9 mouse cellular contexts compared by ENCODE assay signal in genomic region chrX:166477393-166477792, GRCm38 (mm10). TPM values are rescaled to one million over a fixed set of nuclear protein-coding genes. Genes with fewer than 3 reads are reported as not detected.
DNase-seq lines count a peak whose midpoint lies in the region; ATAC-seq and TF ChIP-seq lines count a peak whose summit lies in the region.
"Had no signal": no experiment of that assay in that cellular context is flagged by ENCODE, and none has a peak within 500 bp of the region (broad histone marks: within the 10 kb centered on the region; RNA-seq: fewer than 3 reads in every experiment).

No protein-coding gene starts in this region.

- H3K27me3 ChIP-seq in forebrain, embryonic 10.5 days (ENCODE audit: poor library complexity, severe bottlenecking) = peaks cover 71% of the 10 kb centered on the region
- no peaks in the 10 kb centered on the region; the same call in 1 of the 2 replicates for H3K27me3 ChIP-seq in forebrain, embryonic 11.5 days (ENCODE audit: control insufficient read depth, insufficient read depth, low read length)
- H3K27me3 ChIP-seq in kidney, postnatal 0 days (ENCODE audit: insufficient read depth, low read length) = no peaks in the 10 kb centered on the region
- peaks cover 9% of the 10 kb centered on the region for H3K27me3 ChIP-seq in neural tube, embryonic 13.5 days

- H3K9ac ChIP-seq in forebrain, embryonic 11.5 days (ENCODE audit: low read length) = no peak overlapping the region
- no peak overlapping the region for H3K9ac ChIP-seq in kidney, postnatal 0 days (ENCODE audit: low read depth, low read length)
- H3K9ac ChIP-seq in neural tube, embryonic 13.5 days = peak overlapping the region; percentile 6; the same call in 1 of the 2 replicates

- no peaks in the 10 kb centered on the region for H3K9me3 ChIP-seq in forebrain, embryonic 10.5 days
- no peaks in the 10 kb centered on the region for H3K9me3 ChIP-seq in forebrain, embryonic 11.5 days (ENCODE audit: control insufficient read depth, low read length)
- H3K9me3 ChIP-seq in kidney, postnatal 0 days (replicated peaks; ENCODE audit: low read length) = no peaks in the 10 kb centered on the region
- H3K9me3 ChIP-seq in neural tube, embryonic 13.5 days = no peaks in the 10 kb centered on the region

- no peak for ATAC-seq in forebrain, embryonic 11.5 days (replicated peaks; ENCODE audit: low FRiP score)
- ATAC-seq in kidney, postnatal 0 days (replicated peaks; ENCODE audit: low FRiP score, low read depth) = no peak
- ATAC-seq in neural tube, embryonic 13.5 days (ENCODE audit: low read depth) = no peak

- no peak for TF ChIP-seq CTCF in lung, adult 2 months (IDR thresholded peaks at IDR 0.05; ENCODE audit: insufficient read depth, low read length)
- TF ChIP-seq CTCF in kidney, postnatal 0 days (IDR thresholded peaks at IDR 0.05; ENCODE audit: low read depth) = no peak

- H3K4me2 ChIP-seq in forebrain, embryonic 11.5 days (ENCODE audit: low read depth, low read length, severe bottlenecking) = no peak overlapping the region
- peak overlapping the region; percentile 61 for H3K4me2 ChIP-seq in kidney, postnatal 0 days (ENCODE audit: low read length)
- H3K4me2 ChIP-seq in neural tube, embryonic 13.5 days = peak overlapping the region; percentile 64

- no peak overlapping the region for H3K27ac ChIP-seq in forebrain, embryonic 10.5 days
- H3K27ac ChIP-seq in forebrain, embryonic 11.5 days (ENCODE audit: low read depth, low read length) = no peak overlapping the region
- no peak overlapping the region for H3K27ac ChIP-seq in kidney, postnatal 0 days
- no peak overlapping the region for H3K27ac ChIP-seq in neural tube, embryonic 13.5 days (replicated peaks)

- peaks cover 21% of the 10 kb centered on the region; the same call in 1 of the 2 replicates for H3K36me3 ChIP-seq in forebrain, embryonic 10.5 days (replicated peaks)
- no peaks in the 10 kb centered on the region for H3K36me3 ChIP-seq in forebrain, embryonic 11.5 days (ENCODE audit: control insufficient read depth, insufficient read depth, low read length)
- no peaks in the 10 kb centered on the region for H3K36me3 ChIP-seq in kidney, postnatal 0 days (ENCODE audit: insufficient read depth, low read length)
- 0 out of 2 replicates have a peak, but pooled peaks cover 3% of the 10 kb centered on the region for H3K36me3 ChIP-seq in neural tube, embryonic 13.5 days

- H3K4me3 ChIP-seq in forebrain, embryonic 10.5 days = peak overlapping the region; percentile 16; the same call in 1 of the 2 replicates
- H3K4me3 ChIP-seq in forebrain, embryonic 11.5 days (ENCODE audit: low read depth, low read length) = no peak overlapping the region
- H3K4me3 ChIP-seq in lung, adult 2 months (replicated peaks; ENCODE audit: extremely low read depth, low read depth, low read length) = peak overlapping the region; percentile 47
- 0 out of 2 replicates have a peak overlapping the region, but pooled peaks have one; percentile 2 for H3K4me3 ChIP-seq in kidney, postnatal 0 days (replicated peaks; ENCODE audit: low read depth, low read length)
- peak overlapping the region; percentile 57; the same call in 1 of the 2 replicates for H3K4me3 ChIP-seq in neural tube, embryonic 13.5 days

- WGBS in forebrain, embryonic 10.5 days = 85% methylated on average over 6 of the region's 6 CpGs
- 81% methylated on average over 6 of the region's 6 CpGs for WGBS in forebrain, embryonic 11.5 days
- WGBS in lung, adult 2 months = 56% methylated on average over 6 of the region's 6 CpGs
- WGBS in kidney, postnatal 0 days = 48% methylated on average over 6 of the region's 6 CpGs
- 75% methylated on average over 6 of the region's 6 CpGs for WGBS in neural tube, embryonic 13.5 days

- no peak for TF ChIP-seq POLR2A in lung, adult 2 months (IDR thresholded peaks at IDR 0.05; ENCODE audit: borderline replicate concordance, extremely low read depth, low read depth, low read length)

- DNase-seq in forebrain, embryonic 10.5 days (ENCODE audit: extremely low spot score, low spot score) = no peak
- DNase-seq in forebrain, embryonic 11.5 days (ENCODE audit: low spot score) = no peak
- DNase-seq in lung, adult 2 months = no peak
- no peak for DNase-seq in lung, postnatal 4 days
- DNase-seq in kidney, postnatal 0 days (ENCODE audit: low spot score) = peak; percentile 8
- DNase-seq in testis, postnatal 14 days (ENCODE audit: low spot score) = no peak
- no peak for DNase-seq in natural killer cell, adult 2 months (ENCODE audit: low spot score in 2 of 2)
- DNase-seq: cerebellum, postnatal 14 days had no signal

- 0 out of 2 replicates have a peak, but pooled peaks cover 4% of the 10 kb centered on the region for H3K4me1 ChIP-seq in forebrain, embryonic 10.5 days
- no peaks in the 10 kb centered on the region for H3K4me1 ChIP-seq in forebrain, embryonic 11.5 days (replicated peaks; ENCODE audit: control insufficient read depth, insufficient read depth, low read length)
- H3K4me1 ChIP-seq in lung, adult 2 months (ENCODE audit: control insufficient read depth, insufficient read depth, low read length) = peaks cover 3% of the 10 kb centered on the region
- H3K4me1 ChIP-seq in kidney, postnatal 0 days (replicated peaks; ENCODE audit: insufficient read depth, low read length) = no peaks in the 10 kb centered on the region
- peaks cover 32% of the 10 kb centered on the region for H3K4me1 ChIP-seq in neural tube, embryonic 13.5 days (replicated peaks)

RNA-seq across cellular contexts. Expression of gene Rab9, which starts 2.3 kb away (rescaled TPM):
- 41.1 and 44.3 TPM in 2 replicates for polyA plus RNA-seq in forebrain, embryonic 10.5 days (2016; fragmentation: Nextera tagmentation; extraction: Ambion mirVana)
- 45.1 and 53.6 TPM in 2 replicates for polyA plus RNA-seq in forebrain, embryonic 11.5 days (2014; fragmentation: Nextera tagmentation; extraction: Ambion mirVana)
- polyA plus RNA-seq in lung, adult 2 months (2012; rRNA removed) = 6.1 and 10.3 TPM in 2 replicates
- polyA plus RNA-seq in kidney, postnatal 0 days (2015; fragmentation: Nextera tagmentation; extraction: Ambion mirVana) = 74.3 and 75.0 TPM in 2 replicates
- 57.4 and 65.5 TPM in 2 replicates for polyA plus RNA-seq in neural tube, embryonic 13.5 days (2015; fragmentation: Nextera tagmentation; extraction: Ambion mirVana)

RNA-seq across cellular contexts. Expression of gene Ofd1, which starts 36.9 kb away (rescaled TPM):
- polyA plus RNA-seq in forebrain, embryonic 10.5 days (2016; fragmentation: Nextera tagmentation; extraction: Ambion mirVana) = 6.7 and 7.2 TPM in 2 replicates
- polyA plus RNA-seq in forebrain, embryonic 11.5 days (2014; fragmentation: Nextera tagmentation; extraction: Ambion mirVana) = 7.3 and 8.9 TPM in 2 replicates
- 1.2 and 1.8 TPM in 2 replicates for polyA plus RNA-seq in lung, adult 2 months (2012; rRNA removed)
- 7.8 and 8.2 TPM in 2 replicates for polyA plus RNA-seq in kidney, postnatal 0 days (2015; fragmentation: Nextera tagmentation; extraction: Ambion mirVana)
- polyA plus RNA-seq in neural tube, embryonic 13.5 days (2015; fragmentation: Nextera tagmentation; extraction: Ambion mirVana) = 7.1 and 7.2 TPM in 2 replicates

RNA-seq across cellular contexts. Expression of gene Trappc2, which starts 37.0 kb away (rescaled TPM):
- 26.4 and 27.0 TPM in 2 replicates for polyA plus RNA-seq in forebrain, embryonic 10.5 days (2016; fragmentation: Nextera tagmentation; extraction: Ambion mirVana)
- 37.0 and 37.2 TPM in 2 replicates for polyA plus RNA-seq in forebrain, embryonic 11.5 days (2014; fragmentation: Nextera tagmentation; extraction: Ambion mirVana)
- polyA plus RNA-seq in lung, adult 2 months (2012; rRNA removed) = 2.4 and 4.3 TPM in 2 replicates
- 30.1 and 30.8 TPM in 2 replicates for polyA plus RNA-seq in kidney, postnatal 0 days (2015; fragmentation: Nextera tagmentation; extraction: Ambion mirVana)
- polyA plus RNA-seq in neural tube, embryonic 13.5 days (2015; fragmentation: Nextera tagmentation; extraction: Ambion mirVana) = 88.1 and 103 TPM in 2 replicates

RNA-seq across cellular contexts. Expression of gene Tceanc, which starts 41.0 kb away (rescaled TPM):
- 12.4 TPM in 2 replicates for polyA plus RNA-seq in forebrain, embryonic 10.5 days (2016; fragmentation: Nextera tagmentation; extraction: Ambion mirVana)
- 14.5 and 16.0 TPM in 2 replicates for polyA plus RNA-seq in forebrain, embryonic 11.5 days (2014; fragmentation: Nextera tagmentation; extraction: Ambion mirVana)
- polyA plus RNA-seq in lung, adult 2 months (2012; rRNA removed) = 0.86 and 1.4 TPM in 2 replicates
- 8.5 and 9.2 TPM in 2 replicates for polyA plus RNA-seq in kidney, postnatal 0 days (2015; fragmentation: Nextera tagmentation; extraction: Ambion mirVana)
- polyA plus RNA-seq in neural tube, embryonic 13.5 days (2015; fragmentation: Nextera tagmentation; extraction: Ambion mirVana) = 6.9 and 8.5 TPM in 2 replicates
